Mouse (Mus musculus) inflammation-experienced regulatory T-cells, adult 6 months (primary cell): ENCODE data around the gene Olfr1396. TPM values are rescaled to one million over a fixed set of nuclear protein-coding genes. Genes with fewer than 3 reads are reported as not detected.

ENCODE experiments used
- ATAC-seq: one replicate; pipeline ENCODE4 v1.8.0; 2017
- polyA plus RNA-seq, 3 experiments: library from polyadenylated mRNA; unstranded; fragments of 100-300 nt; shearing (Covaris generic); gene quantifications; one replicate each; pipeline ENCODE4 v1.2.1; 2017

Gene Olfr1396
- polyA plus RNA-seq, 3 experiments from 2014 or later, result 0.67 to 0.74 TPM; not detected in 1

DNA sequence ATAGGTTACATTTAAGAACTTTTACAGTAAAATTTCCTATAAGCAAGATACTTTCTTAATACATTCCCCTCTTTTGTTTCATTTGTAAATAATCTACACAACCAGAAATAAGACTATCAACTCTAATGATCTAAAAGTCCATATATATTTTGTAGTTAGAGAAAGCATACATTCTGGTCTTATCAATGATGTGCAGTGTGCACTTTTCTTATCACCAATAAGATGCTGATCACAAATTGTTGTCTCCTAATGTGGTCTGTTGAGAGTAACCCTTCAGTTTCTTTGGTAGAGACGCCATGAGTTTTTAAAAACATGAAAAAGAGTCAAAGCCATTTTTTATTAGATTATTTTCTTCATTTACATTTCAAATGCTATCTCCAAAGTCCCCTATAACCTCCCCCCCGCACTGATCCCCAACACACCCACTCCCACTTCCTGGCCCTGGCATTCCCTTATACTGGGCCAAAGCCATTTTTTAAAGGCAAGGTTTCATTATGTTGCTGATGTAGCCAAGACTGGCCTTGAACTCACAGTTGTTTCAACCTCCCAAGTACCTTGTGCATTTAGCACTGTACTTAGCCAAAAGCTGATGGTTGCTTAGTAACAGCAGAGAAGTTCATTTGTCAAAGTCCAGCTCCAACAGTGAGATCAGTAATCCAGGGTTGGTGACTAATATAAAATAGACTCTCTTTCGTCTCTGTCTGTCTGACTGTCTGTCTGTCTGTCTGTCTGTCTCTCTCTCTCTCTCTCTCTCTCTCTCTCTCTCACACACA is 24.8 kb downstream of the Olfr1396 start:
- no peak for ATAC-seq

DNA sequence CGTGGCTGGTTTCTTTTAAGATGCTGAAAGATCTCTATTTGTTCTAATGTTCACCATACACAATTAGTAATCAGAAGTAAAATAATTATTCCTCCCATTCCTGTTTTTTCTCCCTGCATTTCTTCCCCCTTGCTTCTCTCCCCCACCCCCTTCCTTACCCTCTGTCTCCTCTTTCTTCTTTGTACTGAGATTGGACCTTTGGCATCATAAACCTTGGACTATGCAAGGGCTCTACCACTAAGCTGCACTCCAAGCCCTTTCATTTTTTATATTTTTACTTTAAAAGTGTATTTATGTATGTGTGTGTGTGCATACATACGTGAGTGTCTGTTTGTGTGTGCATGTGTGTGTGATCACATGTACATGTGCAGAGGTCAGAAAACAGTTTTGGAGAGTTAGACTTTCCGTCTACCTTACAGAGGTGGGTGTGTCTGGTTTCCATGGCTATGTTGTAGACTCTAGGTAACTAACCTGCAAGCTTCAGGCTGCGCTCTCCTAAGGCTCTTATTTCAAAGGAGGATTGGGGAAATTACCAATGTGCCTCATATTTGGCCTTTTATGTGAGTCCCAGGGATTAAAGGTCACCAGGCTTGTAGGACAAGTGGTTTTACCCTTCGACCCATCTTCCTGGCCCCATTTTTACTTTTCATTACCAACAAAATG is 25.6 kb downstream of the Olfr1396 start:
- ATAC-seq, result no peak

DNA sequence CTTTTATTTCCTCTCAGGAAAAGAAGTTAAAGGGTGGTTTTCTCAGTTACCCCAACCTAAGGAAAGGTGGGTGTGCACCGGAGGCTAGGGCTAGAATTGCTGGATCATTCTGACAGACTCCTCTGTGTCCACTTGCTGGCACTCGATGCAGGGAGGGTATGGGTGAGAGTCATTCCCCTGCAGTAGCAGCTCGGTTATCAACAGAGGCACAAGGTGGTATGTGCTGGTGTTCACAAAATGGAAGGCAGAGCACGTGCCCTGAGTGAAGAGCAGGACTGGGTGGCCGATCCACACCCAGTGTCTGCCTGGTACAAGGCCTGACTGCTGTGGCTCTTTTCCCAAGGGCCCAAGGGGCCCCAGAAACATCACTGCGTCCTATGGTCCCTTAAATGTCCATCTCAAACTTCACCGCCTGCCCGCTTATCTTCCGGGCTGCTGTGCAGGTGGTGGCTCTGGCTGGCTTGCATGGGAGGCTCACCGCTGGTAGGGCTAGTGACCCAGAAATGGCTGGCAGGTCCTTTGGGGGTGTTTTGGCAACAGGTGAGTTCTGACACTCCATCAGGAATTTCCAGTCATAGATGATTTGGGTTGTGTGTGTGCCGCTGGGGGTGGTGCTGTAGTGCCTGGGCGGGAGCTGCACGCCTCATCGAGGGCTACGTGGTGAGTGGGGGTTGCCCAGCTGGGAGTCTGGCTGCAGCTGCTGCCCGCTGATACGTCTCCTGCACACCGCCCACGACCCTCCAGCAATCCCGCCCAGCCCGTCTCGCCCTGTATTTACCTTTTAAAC is 26.7 kb downstream of the Olfr1396 start:
- ATAC-seq, result peak; percentile 14

DNA sequence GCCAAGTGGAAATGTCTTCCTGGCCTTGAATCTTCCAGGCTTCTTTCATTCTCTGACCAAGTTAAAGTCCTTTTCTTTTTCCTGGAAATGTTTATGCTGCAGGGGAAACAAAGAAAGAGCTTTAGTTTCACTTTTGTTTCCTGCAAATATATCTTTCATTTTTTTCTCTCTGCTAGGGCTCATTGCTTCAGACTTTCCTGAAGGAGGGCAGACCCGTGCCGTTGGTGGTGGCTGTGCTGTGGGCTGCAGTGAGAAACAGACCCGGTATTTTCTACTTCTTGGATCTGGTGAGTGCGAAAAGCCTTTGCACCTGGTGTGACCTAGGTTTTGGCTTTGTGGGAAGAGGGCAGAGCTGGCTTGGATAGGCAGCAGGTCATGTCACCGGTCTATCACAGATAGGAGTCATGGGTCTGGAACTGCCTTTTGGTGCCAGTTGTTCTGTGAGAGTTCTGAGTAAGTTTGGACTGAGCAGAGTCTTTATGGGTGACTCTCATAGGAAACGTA is 27.8 kb downstream of the Olfr1396 start:
- ATAC-seq, result peak; percentile 20

DNA sequence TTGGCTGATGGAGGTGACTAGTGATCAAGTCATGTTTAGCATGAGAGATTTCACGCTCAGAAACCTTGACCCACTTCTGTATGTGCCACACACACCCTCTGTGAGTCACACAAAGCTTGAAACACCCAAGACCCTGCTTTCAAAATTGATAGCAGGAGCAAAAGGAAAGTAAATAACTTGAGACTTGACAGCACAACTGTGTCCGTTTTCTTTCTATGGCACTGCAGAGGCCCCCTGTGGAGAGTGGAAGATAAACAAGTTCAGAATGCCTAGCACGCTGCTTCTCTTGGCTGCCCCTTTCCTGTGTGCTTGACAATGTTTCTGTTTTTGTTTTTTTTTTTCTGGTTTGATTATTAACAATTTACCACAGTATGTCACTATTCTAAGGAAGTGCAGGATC is 29.8 kb downstream of the Olfr1396 start:
- ATAC-seq, result peak; percentile 49

DNA sequence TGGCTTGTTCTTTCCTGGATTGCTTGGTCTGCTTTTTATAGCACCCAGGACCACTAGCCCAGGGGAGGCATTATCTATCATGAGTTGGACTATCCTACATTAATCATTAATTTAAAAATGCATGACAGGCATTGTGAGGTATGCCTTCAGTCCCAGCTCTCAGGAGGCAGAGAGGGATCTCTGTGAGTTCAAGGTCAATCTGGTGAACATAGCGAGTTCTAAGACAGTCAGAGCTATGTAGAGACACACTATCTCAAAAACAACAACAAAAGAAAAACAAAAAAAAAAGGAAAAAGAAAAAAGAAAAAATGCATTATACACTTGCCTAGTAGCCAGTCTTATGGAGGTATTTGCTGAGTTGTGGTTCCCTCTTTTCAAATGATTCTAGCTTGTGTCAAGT is 30.3 kb downstream of the Olfr1396 start:
- ATAC-seq, result no peak

DNA sequence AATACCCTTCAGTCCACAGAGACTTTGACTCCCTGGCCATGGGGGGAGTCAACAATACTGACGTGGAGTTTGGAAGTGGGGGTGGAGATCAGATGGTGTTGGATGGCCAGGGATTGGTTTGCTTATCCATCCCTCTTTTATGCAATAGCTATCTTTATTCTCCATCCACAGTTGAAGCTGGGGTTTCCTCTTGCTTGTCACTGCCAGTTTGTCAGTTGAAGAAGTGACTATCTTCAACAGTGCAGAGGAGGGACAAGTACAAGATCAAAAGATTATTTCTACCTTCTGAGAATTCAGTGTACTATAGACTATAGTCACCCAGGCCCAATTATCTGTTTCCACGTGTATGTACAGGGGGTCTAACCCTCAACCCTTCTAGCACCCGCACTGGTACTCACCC is 30.9 kb downstream of the Olfr1396 start:
- no peak for ATAC-seq

DNA sequence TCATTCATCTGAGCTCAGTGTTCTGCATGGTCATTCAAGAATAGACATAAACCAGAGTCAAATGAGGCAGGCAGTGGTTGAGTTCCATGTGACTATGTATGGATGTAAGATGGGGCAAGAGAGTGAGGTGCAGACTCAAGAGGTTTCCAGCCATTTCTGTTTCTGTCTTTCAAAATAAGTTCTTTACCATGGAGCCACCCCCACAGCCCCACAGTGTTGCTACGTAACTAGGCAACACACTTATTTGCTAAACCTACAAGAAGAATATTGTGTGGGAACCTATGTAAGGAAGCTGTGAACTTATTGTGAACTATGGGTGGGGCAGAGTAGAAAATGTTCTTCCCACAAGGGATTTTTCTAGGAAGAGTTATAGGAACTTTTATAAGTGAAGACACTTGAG is 31.5 kb downstream of the Olfr1396 start:
- ATAC-seq, result peak; percentile 19

DNA sequence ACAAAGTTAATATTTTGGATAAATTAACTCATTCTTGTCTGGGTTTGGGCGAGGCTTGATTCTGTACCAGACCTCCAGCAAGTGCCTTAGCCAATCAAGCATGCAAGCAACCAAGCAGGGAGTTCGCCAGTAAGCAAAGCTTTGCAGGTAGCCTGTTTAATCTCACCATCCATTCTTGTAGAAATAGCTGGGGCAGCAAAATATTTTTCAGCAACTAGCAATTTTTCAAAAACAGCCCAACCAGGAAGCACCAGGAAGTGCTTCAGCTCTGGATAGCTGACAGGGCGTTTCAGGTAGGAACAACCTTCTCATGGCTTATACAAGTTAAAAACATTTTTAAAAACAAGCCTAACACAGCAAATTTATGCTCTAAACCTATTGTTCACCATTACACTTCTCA is 32.8 kb downstream of the Olfr1396 start:
- ATAC-seq, result peak; percentile 2

DNA sequence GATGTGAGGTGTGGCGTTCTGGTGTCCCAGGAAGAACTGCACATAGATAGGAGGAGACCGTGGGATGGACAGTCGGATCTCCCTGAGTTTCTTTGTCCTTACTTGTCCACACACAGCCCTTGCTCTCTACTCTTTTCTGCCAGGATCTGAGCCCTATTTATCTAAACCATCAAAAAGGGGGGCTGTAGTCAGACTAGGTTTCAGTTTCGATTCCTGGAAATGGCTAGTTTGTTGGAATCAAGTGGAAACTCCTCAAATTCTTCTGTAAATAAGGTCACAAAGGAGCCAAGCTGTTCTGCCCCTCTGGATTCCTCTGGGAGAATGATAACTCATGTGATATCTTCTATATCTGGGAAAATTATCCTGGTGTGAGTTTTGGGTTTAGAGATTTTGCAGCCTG is 33.3 kb downstream of the Olfr1396 start:
- ATAC-seq, result no peak

DNA sequence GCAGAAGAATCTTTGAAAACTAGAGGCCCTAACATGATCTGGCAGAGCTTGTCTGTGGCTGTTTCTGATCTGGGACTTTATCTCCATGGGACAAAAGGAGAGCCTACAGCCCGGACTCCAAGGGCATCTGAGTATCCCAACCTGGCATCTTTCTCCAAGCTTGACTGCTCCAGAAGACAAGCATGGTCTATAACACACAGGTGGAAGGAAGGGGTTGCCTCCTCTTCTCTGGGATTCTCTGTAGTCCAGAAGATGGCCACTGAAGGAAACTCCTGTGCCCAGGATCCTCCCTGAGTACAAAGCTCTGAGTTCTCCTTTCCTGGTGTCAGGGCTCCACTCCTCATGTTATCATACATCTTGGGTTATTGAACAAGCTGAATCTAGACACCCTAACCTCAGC is 34.0 kb downstream of the Olfr1396 start:
- no peak for ATAC-seq

DNA sequence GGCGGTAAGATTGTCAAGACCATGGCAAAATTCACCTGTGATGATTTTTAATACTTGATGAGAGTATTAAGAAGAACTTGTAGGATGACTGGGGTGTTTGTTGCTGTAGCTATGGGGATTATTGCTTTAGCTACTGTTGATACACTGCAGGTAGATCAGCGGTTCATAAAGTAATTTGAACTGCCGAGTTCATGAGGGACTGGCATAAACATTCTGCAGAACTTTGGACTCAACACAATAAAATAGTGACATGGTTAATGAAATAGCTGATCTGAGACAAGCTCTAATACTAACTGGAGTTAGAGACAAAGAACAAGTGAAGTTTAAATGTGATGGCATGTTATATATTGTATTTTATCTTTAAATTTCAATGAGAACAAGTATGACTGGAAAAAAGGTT is 36.0 kb downstream of the Olfr1396 start:
- no peak for ATAC-seq

DNA sequence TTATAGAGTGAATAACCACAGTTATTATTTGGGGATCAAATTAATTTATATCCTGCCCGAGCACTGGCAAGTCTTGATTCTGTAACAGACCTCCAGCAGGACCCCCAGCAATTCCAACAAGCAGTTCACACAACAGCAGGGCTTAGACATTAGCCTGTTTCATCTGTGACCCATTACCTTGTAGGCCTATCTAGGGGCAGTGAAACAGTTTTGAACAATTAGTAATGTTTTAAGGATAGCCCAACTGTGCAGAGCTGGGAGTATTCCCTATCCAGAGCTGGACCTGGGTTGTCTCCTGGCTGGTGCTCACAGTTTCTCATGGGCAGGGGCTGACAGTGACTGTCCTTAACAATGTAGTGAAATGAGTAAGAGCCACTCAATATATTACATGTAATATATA is 37.7 kb downstream of the Olfr1396 start:
- no peak for ATAC-seq

DNA sequence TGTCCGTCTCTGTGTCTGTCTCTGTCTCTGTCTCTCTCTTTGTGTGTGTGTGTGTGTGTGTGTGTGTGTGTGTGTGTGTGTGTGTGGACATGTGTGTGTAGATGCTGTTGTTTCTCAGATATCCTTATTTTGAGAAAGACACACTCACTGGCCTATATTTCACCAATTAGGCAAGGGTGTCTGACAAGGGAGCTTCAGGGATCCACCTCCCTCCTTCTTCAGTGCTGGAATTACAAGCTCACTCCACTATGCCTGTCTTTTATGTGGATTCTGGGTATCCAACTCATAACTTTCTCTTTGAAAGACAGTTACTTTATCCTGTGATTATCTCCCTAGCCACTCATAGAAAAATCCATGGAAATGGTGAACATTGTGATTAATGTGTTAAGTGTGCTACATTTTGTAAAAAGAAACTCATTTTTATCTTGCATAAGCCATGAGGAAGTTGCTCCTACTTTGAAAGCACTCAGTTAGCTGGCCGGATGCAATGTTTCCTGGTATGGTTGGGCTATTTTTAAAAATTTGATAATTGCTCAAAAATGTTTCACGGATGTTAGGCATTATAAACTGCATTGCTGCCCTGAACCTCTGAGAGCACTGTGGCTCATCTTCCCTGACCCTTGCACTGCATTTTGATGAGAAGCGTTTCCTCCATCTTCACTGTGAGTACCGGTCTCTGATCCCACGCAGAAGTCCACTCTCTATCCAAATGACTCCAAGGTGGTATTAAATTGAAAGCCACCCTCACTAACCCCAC is 38.5 kb downstream of the Olfr1396 start, which contains the start of gene Ifi47:
Gene Ifi47, plus strand, starts transcription at position 587 of the 757 bp plus-strand sequence.
- peak; percentile 74 for ATAC-seq

DNA sequence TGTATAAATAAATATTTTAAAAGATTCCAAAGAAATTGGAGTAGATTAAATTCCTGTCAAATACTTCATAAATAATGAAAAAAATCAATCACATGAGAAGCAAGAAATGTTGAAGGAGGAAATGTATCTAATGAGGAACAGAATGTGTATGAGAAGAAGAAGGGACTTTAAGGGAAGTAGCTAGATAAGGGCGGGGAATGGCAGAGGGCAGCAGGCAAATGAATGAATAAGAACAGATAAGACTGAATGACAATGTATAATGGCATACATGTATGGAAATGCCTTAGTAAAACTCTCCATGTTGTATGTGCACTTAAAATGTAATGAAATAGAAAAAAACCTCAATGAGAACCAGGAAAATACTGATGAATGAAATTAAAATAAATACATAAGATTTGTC is 46.3 kb downstream of the Olfr1396 start:
- ATAC-seq, result no peak

DNA sequence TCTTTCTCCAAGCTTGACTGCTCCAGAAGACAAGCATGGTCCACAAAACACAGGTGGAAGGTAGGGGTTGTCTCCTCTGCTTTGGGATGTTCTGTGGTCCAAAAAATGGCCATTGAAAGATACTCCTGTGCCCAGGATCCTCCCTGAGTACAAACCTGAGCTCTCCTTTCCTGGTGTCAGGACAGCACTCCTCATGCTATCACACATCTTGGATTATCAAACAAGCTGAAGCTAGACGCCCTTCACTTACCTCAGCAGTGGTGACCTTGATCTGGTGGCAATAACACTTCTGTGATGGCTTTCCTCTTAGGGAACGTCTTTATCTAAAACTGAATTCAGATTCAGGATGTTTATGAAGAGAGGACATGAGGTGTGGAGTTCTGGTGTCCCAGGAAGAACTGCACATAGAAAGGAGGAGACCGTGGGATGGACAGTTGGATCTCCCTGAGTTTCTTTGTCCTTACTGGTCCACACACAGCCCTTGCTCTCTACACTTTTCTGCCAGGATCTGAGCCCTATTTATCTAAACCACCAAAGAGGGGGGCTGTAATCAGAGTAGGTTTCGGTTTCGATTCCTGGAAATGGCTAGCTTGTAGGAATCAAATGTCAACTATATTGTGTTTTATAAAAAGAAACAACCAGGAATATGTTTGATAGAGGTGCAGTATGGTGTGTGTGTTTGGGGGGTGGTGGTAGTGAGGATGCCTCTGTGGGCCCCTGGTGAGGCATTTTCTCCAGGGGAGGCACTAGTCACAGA is 50.8 kb downstream of the Olfr1396 start, which contains the start of gene Tgtp2:
Gene Tgtp2, minus strand, starts transcription at position 494 of the 757 bp plus-strand sequence.
- peak; percentile 36 for ATAC-seq

DNA sequence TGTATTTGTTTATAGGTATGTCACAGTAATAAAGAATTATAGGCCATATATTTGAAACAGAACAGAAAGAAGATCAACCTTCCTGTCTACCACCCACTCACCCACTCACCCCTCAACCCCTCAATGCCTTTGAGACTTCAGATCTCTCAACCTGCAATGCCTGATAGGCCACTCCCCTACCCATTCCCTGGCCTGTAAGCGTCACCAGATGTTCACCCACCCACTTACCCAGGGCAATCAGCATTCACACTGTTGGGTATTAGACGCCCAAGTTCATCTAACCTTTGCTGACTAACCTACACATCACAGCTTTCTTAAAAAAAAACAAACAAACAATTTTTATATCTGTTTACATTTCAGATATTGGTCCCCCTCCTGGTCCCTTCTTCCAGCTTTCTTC is 52.8 kb downstream of the Olfr1396 start:
- ATAC-seq, result peak; percentile 74

DNA sequence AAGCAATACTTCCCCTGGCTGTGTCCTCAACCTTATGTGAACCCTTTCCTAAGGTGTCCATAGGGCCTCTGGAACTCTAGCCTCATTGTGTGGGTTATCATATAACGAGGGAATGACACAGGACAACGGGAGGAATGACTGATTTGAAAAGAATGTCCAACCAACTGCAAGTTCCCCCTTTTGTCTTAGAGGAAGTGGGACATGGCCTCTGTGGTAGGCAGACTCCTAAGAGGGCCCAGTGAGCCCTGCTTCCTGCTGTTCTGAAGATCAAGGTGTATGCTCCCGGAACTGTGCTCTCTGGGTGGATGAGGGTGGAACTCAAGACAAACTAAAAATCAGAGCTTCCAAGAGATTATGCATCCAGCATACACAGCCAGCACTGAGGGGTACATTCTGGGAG is 54.6 kb downstream of the Olfr1396 start:
- peak; percentile 44 for ATAC-seq
